Mouse (Mus musculus) midbrain, postnatal 0 days (tissue): ENCODE measurements around the gene Rb1. TPM values are rescaled to one million over a fixed set of nuclear protein-coding genes. Genes with fewer than 3 reads are reported as not detected.
A peak's percentile ranks its signal among the peaks of the same experiment; 100 is the strongest.

Experiments
- ATAC-seq: fragments of 200-750 bp; cut with Nextera tagmentation; 2 replicates; pipeline ENCODE4 v1.8.0; 2017; ENCODE audit warnings: moderate number of reproducible peaks, mild to moderate bottlenecking, moderate TSS enrichment, moderate library complexity; ENCODE audit not compliant: low FRiP score
- DNase-seq: peaks from one replicate; pipeline ENCODE4 v3.0.0-alpha.2; 2015; ENCODE audit warnings: low spot score
- H3K27ac ChIP-seq: fragments of 300-500 bp; sonication (generic); 2 replicates; pipeline ENCODE4 v1.5.1; 2014; ENCODE audit warnings: low read depth, mild to moderate bottlenecking, low read length, mixed read lengths
- H3K27me3 ChIP-seq: fragments of 300-500 bp; sonication (generic); 2 replicates; pipeline ENCODE4 v1.6.1; 2014; ENCODE audit warnings: low read length, control low read depth, mixed read lengths; ENCODE audit not compliant: insufficient read depth
- H3K36me3 ChIP-seq: fragments of 300-500 bp; sonication (generic); 2 replicates; pipeline ENCODE4 v1.6.1; 2014; ENCODE audit warnings: low read length, control low read depth, mixed read lengths; ENCODE audit not compliant: insufficient read depth
- H3K4me1 ChIP-seq: fragments of 300-500 bp; sonication (generic); 2 replicates; pipeline ENCODE4 v1.6.1; 2014; ENCODE audit warnings: mild to moderate bottlenecking, control low read depth, antibody characterized with exemption, low read length, mixed read lengths; ENCODE audit not compliant: insufficient read depth
- H3K4me2 ChIP-seq: fragments of 300-500 bp; sonication (generic); 2 replicates; pipeline ENCODE4 v1.6.1; 2014; ENCODE audit warnings: low read depth, mild to moderate bottlenecking, low read length, mixed read lengths; ENCODE audit not compliant: poor library complexity, severe bottlenecking
- H3K4me3 ChIP-seq: fragments of 300-500 bp; sonication (generic); 2 replicates; pipeline ENCODE4 v1.5.1; 2014; ENCODE audit warnings: low read depth, mild to moderate bottlenecking, low read length, moderate library complexity
- H3K9ac ChIP-seq: fragments of 300-500 bp; sonication (generic); replicated peaks from 2 replicates; pipeline ENCODE4 v1.6.1; 2014; ENCODE audit warnings: mild to moderate bottlenecking, low read length, moderate library complexity, mixed read lengths; ENCODE audit not compliant: poor library complexity, severe bottlenecking
- H3K9me3 ChIP-seq: fragments of 300-500 bp; sonication (generic); 2 replicates; pipeline ENCODE4 v1.6.1; 2016; ENCODE audit warnings: low read length, control low read depth
- CTCF ChIP-seq: IDR thresholded peaks from 2 replicates; pipeline ENCODE4 v1.5.1; 2016; ENCODE audit warnings: antibody characterized with exemption, mild to moderate bottlenecking
- WGBS: fragments of 180-500 bp; shearing (Covaris S2); extraction: QIAGEN DNeasy Blood & Tissue Kit; methylation state at CpG from one replicate; pipeline ENCODE4 v1.1.7; 2014; 5-methylcytosine and 5-hydroxymethylcytosine counted together
- polyA plus RNA-seq: library from polyadenylated mRNA; unstranded; fragments of >200 nt; fragmentation: Nextera tagmentation; extraction: Ambion mirVana; gene quantifications from 2 replicates; pipeline ENCODE4 v1.2.1, GENCODE M21; 2015
- total RNA-seq: library from RNA; depleted of rRNA; stranded (reverse); fragments of >200 nt; gene quantifications from 2 replicates; pipeline ENCODE4 v1.2.3, GENCODE M21; 2014

The Rb1 gene
- total and polyA plus RNA-seq, 2 experiments from 2014 or later, result 17.3 to 32.7 TPM

DNA sequence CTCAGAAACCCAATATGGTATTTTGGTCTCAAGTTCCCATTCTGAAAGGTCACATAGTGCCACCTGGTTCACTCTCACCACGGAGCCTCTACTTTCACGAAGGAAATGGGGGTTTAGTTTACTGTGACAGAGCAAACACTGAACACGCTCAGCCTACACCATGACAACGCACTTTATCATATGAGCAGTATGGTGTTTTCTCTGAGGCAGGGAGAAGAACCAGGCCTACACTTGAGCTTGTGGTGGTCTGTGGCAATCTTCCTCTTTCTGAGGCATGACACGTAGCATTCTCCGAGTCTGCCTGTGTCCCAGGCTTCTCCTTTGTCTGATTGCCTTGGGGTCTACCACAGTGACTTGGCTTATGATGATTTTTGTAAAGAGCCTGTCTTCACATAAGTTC is 149.8 kb downstream of the Rb1 start:
- no peak overlapping the region for H3K9ac ChIP-seq
- H3K4me1 ChIP-seq, result no peaks in the 10 kb centered on the region
- H3K4me2 ChIP-seq, result no peak overlapping the region
- WGBS, result 92% methylated on average over 6 of the region's 6 CpGs
- H3K36me3 ChIP-seq, result peaks cover 22% of the 10 kb centered on the region
- DNase-seq (no peak), ATAC-seq (no peak)
- no peak overlapping the region for H3K4me3 ChIP-seq
- no peaks in the 10 kb centered on the region for H3K27me3 ChIP-seq
- H3K9me3 ChIP-seq, result no peaks in the 10 kb centered on the region
- no peak overlapping the region for H3K27ac ChIP-seq
- TF ChIP-seq CTCF, result no peak

DNA sequence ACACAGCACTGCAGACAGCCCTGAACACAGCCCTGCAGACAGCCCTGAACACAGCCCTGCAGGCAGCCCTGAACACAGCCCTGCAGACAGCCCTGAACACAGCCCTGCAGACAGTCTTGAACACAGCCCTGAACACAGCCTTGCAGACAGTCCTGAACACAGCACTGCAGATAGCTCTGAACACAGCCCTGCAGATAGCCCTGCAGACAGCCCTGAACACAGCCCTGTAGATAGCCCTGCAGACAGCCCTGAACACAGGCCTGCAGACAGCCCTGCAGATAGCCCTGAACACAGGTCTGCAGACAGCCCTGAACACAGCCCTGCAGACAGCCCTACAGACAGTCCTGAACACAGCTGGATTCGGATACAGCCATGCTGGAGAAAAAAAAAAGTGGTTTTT is 150.6 kb downstream of the Rb1 start:
- H3K27ac ChIP-seq, result no peak overlapping the region
- 100% methylated on average over 1 of the region's 1 CpGs for WGBS
- no peaks in the 10 kb centered on the region for H3K27me3 ChIP-seq
- peaks cover 23% of the 10 kb centered on the region for H3K36me3 ChIP-seq
- H3K4me2 ChIP-seq, result no peak overlapping the region
- H3K4me3 ChIP-seq, result no peak overlapping the region
- no peaks in the 10 kb centered on the region for H3K9me3 ChIP-seq
- DNase-seq (no peak), ATAC-seq (no peak)
- TF ChIP-seq CTCF, result no peak
- H3K4me1 ChIP-seq, result no peaks in the 10 kb centered on the region
- H3K9ac ChIP-seq, result no peak overlapping the region

DNA sequence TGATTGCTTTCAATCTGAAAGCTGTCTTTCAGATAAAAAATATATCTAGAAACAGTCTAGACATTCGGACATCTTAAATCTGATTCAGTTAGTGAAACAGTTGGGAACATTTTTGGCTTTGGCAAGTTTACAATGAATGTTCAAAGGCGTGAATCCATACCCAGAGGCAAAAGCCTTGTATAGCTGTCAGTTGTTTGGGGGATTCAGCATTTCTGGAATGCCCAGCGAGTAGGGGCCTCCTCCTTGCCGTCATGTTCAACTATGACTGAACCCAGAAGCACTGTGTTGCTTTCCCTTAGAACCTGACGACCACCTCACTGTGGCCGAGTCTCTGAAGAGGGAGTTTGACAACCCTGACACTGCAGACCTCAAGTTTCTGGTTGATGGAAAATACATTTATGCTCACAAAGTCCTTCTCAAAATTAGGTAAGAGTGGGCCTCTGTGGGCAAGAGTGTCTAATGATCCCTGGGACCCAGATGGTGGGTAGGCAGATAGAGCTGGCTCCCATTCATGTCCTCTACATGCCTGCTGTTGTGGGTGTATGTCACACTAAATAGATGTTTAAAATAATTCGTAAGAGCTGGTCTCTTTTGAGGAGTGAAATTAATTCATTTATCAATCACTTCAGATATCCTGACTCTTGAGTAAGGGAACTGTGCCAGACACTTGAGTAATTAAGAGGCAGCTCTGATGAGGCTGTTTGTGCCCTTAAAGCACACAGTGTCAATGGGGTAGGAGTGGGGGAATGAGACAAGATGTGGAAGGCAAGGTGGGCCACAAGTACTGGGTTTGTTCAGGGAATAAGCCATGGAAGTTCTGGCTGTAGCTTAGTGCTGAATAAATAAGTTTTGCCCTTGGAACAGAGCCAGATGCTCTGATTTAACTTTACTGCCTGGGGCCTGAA is 151.3 kb downstream of the Rb1 start:
- Histone ChIP-seq H3K9ac (no peak overlapping the region), H3K4me3 (no peak overlapping the region), H3K36me3 (peaks cover 25% of the 10 kb centered on the region), H3K27me3 (no peaks in the 10 kb centered on the region), H3K4me2 (no peak overlapping the region), H3K27ac (no peak overlapping the region), H3K4me1 (no peaks in the 10 kb centered on the region), H3K9me3 (no peaks in the 10 kb centered on the region)
- TF ChIP-seq CTCF, result no peak
- no peak for ATAC-seq
- DNase-seq, result no peak
- 83% methylated on average over 7 of the region's 7 CpGs for WGBS

DNA sequence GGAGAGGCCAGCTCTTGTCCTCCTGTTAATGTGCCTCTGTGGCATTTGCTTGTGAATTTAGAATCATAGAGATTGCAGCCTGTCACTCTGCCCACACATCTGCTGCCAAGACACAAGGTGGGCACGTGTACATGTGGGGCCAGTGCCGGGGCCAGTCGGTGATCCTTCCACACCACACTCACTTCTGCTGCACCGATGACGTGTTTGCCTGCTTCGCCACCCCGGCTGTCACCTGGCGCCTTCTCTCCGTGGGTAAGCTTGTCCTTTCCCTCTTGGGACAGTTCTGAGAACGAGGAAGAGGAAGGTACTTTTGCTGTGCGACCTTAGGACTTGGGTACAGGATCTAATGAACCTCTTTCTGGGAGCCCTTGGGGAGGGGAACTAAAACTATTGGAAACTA is 152.0 kb downstream of the Rb1 start:
- Histone ChIP-seq H3K27me3 (no peaks in the 10 kb centered on the region), H3K4me3 (no peak overlapping the region), H3K4me2 (no peak overlapping the region), H3K36me3 (peaks cover 25% of the 10 kb centered on the region), H3K9ac (no peak overlapping the region), H3K4me1 (no peaks in the 10 kb centered on the region), H3K27ac (no peak overlapping the region), H3K9me3 (no peaks in the 10 kb centered on the region)
- TF ChIP-seq CTCF, result no peak
- DNase-seq (no peak), ATAC-seq (no peak; the same call in 1 of the 2 replicates)
- WGBS, result 91% methylated on average over 11 of the region's 11 CpGs

DNA sequence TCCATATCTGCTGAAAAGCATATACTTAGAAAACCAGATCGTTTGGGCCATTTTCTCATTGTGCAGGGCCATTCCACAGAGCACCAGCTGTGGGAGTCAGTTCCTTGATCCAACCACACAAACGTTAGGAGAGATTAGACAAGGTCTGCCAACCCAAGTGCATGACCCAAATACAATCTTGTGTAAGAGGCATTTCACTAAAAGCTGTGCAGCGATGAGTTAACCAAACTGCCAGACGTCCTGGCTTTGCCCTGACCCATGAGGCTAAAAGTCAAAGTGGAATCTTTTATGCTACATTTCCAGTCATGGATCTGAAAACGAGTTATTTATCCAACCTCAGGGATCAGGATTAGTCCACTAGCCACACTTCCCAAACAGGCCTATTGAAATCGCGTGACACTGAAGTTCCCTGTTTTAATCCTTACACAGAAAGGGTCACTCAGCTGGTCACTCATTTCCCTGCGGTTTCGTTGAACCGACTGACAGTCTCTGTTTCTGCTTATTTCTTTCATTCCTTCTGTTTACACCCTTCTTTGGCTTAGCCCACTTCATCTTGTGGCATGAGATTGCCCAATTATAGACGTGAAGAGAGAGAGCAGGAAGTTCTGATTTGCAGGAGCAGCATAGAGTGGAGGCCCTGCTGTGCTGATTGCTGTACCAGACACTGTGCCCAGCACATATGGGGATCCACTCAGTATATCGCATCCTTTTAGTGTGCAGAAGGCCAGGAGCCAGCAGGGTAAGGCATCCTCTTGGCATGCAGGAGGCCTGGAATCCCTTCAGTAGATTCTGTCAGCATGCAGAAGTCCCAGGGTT is 153.2 kb downstream of the Rb1 start:
- no peaks in the 10 kb centered on the region for H3K9me3 ChIP-seq
- 59% methylated on average over 12 of the region's 12 CpGs for WGBS
- ATAC-seq (no peak), DNase-seq (peak; percentile 17)
- peaks cover 29% of the 10 kb centered on the region for H3K36me3 ChIP-seq
- no peaks in the 10 kb centered on the region for H3K4me1 ChIP-seq
- no peak overlapping the region for H3K4me2 ChIP-seq
- no peak overlapping the region for H3K27ac ChIP-seq
- H3K4me3 ChIP-seq, result no peak overlapping the region
- no peak for TF ChIP-seq CTCF
- H3K27me3 ChIP-seq, result no peaks in the 10 kb centered on the region
- no peak overlapping the region for H3K9ac ChIP-seq
